Mouse (Mus musculus) stomach, postnatal 0 days (tissue): ENCODE measurements around the gene 9430015G10Rik.
A peak's percentile ranks its signal among the peaks of the same experiment; 100 is the strongest.

Source experiments
- CTCF ChIP-seq: IDR thresholded peaks from 2 replicates; pipeline ENCODE4 v1.5.1; 2016; ENCODE audit warnings: antibody characterized with exemption, low read depth, mild to moderate bottlenecking, moderate library complexity
- EP300 ChIP-seq: optimal IDR thresholded peaks from 2 replicates; pipeline ENCODE3; 2016; ENCODE audit warnings: antibody characterized with exemption

DNA sequence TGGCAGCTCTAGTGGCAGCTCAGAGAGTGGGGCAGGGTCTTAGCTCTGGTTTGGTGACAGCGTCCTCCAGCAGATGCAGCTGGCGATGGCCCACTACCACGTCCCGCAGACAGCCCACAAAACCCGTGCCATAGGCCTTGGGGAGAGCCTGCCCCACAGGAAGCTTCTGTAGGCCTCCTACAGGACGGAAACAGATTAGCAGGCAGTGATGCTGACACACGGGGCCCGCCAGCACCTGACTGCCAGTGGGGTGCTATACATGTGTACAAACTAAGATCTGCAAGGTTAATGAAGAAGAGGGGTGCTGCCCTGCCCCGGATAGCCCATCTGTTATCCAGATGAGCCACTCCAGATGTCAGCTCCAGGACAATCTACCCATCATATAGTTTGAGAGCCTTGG lies 56.7 kb downstream of the 9430015G10Rik start:
- TF ChIP-seq CTCF (peak; percentile 49), EP300 (no peak)
